Mouse (Mus musculus): ENCODE data around the gene Phf23.

- no peak for TF ChIP-seq CTCF (IDR thresholded peaks at IDR 0.05)
- TF ChIP-seq EP300 (IDR thresholded peaks at IDR 0.05; ENCODE audit: insufficient read depth, low read depth, low read length), result no peak
- no peak for TF ChIP-seq POLR2A (IDR thresholded peaks at IDR 0.05; ENCODE audit: insufficient read depth, low read depth, low read length)
Measured at GRCm38 (mm10) chr11:69953267-69953915, 42.2 kb upstream of the Phf23 start.
